Mouse (Mus musculus) liver, embryonic 16.5 days (tissue): ENCODE data around the gene Cln3. TPM values are rescaled to one million over a fixed set of nuclear protein-coding genes. Genes with fewer than 3 reads are reported as not detected.

Experiments
- ATAC-seq: fragments of 200-750 bp; cut with Nextera tagmentation; 2 replicates; pipeline ENCODE4 v1.8.0; 2017; ENCODE audit warnings: low read depth, mild to moderate bottlenecking, moderate number of reproducible peaks, moderate library complexity
- H3K27ac ChIP-seq: fragments of 300-500 bp; sonication (generic); 2 replicates; pipeline ENCODE4 v1.5.1; 2014; ENCODE audit warnings: mild to moderate bottlenecking, low read length
- H3K27me3 ChIP-seq: fragments of 300-500 bp; sonication (generic); 2 replicates; pipeline ENCODE4 v1.6.1; 2014; ENCODE audit warnings: low read depth, low read length, mixed read lengths; ENCODE audit not compliant: control insufficient read depth, insufficient read depth
- H3K36me3 ChIP-seq: fragments of 300-500 bp; sonication (generic); 2 replicates; pipeline ENCODE4 v1.6.1; 2014; ENCODE audit warnings: mild to moderate bottlenecking; ENCODE audit not compliant: control insufficient read depth, insufficient read depth
- H3K4me1 ChIP-seq: fragments of 300-500 bp; sonication (generic); 2 replicates; pipeline ENCODE4 v1.6.1; 2014; ENCODE audit warnings: low read depth, low read length, mixed read lengths; ENCODE audit not compliant: control insufficient read depth
- H3K4me2 ChIP-seq: fragments of 300-500 bp; sonication (generic); 2 replicates; pipeline ENCODE4 v1.6.1; 2014; ENCODE audit warnings: low read depth, low read length, mixed read lengths
- H3K4me3 ChIP-seq: fragments of 300-500 bp; sonication (generic); 2 replicates; pipeline ENCODE4 v1.5.1; 2014; ENCODE audit warnings: low read depth, mild to moderate bottlenecking, low read length
- H3K9ac ChIP-seq: fragments of 300-500 bp; sonication (generic); 2 replicates; pipeline ENCODE4 v1.6.1; 2014; ENCODE audit warnings: low read depth, low read length
- H3K9me3 ChIP-seq: fragments of 300-500 bp; sonication (generic); replicated peaks from 2 replicates; pipeline ENCODE4 v1.6.1; 2016; ENCODE audit warnings: low read length; ENCODE audit not compliant: control insufficient read depth
- WGBS: fragments of 180-500 bp; shearing (Covaris S2); extraction: QIAGEN DNeasy Blood & Tissue Kit; methylation state at CpG from one replicate; pipeline ENCODE4 v1.1.7; 2014; ENCODE audit not compliant: insufficient replicate concordance; 5-methylcytosine and 5-hydroxymethylcytosine counted together
- polyA plus RNA-seq: library from polyadenylated mRNA; unstranded; fragments of >200 nt; fragmentation: Nextera tagmentation; extraction: Ambion mirVana; gene quantifications from 2 replicates; pipeline ENCODE4 v1.2.1, GENCODE M21; 2015

The Cln3 gene
- polyA plus RNA-seq, 1 experiment from 2014 or later: 11.9 TPM

DNA sequence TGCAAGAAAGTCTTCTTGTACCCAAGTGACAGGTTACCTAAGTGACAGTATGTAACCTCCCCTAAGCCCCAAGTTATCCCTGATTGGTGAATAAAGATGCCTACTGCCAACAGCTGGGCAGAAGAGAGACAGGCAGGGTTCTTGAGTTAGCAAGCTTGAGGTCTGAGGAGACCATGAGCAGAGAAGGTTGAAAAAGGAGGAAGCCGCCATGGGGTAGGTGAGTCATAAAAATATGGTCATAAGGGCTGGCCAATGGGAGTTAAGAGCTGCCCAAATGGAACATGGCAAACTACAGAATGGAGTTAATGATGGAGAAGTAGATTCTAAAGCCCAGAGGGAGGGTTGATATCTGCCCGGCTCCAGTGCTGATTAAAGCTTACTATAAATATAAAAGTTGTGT lies 40.0 kb downstream of the Cln3 start:
- no peak for ATAC-seq
- H3K36me3 ChIP-seq: peaks cover 38% of the 10 kb centered on the region
- 71% methylated on average over 2 of the region's 2 CpGs for WGBS

DNA sequence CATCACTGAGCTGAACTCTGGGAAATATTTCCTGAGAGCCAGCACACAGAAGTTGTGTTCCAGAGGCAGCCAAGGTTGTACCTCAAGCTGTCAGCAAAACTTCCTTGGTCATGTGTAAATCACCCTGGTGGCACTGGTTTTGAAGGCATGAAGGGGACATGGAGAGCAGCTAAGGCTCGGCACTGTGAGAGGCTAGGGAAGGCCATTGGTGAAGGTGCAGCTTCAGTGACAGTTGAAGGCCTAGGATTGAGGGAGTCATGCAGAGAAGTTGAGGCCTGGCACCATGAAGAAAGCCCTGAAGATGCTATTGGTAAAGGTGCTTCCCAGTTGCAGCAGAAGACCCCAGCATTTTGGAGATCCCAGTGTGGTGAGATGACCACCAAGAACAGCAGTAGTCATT lies 44.0 kb downstream of the Cln3 start:
- peaks cover 10% of the 10 kb centered on the region for H3K36me3 ChIP-seq
- H3K4me1 ChIP-seq: no peaks in the 10 kb centered on the region; the same call in 1 of the 2 replicates
- no peak overlapping the region for H3K9ac ChIP-seq
- 68% methylated on average over 1 of the region's 1 CpGs for WGBS
- H3K4me3 ChIP-seq: no peak overlapping the region
- no peak for ATAC-seq
- H3K4me2 ChIP-seq: no peak overlapping the region
- H3K27me3 ChIP-seq: peaks cover 5% of the 10 kb centered on the region
- H3K27ac ChIP-seq: no peak overlapping the region
- H3K9me3 ChIP-seq: no peaks in the 10 kb centered on the region

More for the DNA sequence above, 40.0 kb downstream of the Cln3 start:
- Histone ChIP-seq H3K9ac (no peak overlapping the region), H3K9me3 (no peaks in the 10 kb centered on the region), H3K27ac (no peak overlapping the region), H3K4me1 (no peaks in the 10 kb centered on the region), H3K27me3 (no peaks in the 10 kb centered on the region), H3K4me2 (no peak overlapping the region), H3K4me3 (no peak overlapping the region)

DNA sequence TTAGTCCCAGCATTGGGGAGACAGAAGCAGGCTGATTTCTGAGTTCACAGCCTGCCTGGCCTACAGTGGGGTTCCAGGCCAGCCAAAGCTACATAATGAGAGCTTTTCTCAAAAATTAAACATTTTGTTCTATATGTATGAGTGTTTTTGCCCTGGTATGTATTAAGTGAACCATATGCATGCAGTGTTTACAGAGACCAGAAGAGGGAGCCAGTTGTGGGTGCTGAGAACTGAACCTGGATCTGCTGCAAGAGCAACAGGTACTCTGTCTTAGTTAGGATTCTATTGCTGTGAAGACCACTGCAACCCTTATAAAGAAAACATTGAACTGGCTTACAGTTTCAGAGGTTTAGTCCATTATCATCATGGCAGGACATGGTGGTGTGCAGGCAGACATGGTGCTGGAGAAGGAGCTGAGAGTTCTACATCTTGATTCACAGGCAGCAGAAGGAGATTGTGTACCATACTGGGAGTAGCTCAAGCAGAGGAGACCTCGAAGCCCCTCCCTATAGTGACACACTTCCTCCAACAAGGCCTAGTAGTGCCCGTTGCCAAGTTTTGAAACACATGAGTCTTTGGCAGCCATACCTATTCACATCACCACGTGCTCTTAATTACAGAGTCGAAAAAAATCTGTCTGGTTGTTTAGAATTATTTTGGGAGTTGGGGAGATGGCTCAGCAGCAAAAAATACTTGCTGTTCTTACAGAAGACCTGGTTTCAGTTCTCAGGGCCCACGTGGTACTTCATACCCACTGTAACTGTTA lies 47.6 kb downstream of the Cln3 start:
- WGBS: 56% methylated on average over 5 of the region's 5 CpGs
- no peak overlapping the region for H3K9ac ChIP-seq
- no peak overlapping the region for H3K27ac ChIP-seq

DNA sequence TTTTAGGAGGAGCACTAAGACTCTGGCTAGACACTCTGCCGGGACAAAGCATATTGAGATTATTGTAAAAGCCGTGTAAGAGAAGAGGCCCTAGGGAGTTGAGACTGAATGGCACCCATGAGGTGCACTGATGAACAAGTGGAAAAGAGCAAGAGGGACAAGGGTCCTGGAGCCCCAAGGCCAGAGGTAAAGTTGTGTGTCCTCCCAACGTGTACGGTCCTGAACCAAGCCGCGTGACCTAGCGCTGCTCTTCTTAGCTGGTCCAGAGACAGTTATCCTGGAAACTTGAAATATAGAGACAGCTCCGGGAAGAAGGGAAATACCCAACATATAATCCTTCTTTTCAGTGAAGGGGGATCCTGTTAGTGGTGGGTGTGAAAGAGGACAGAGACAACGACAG lies 49.2 kb downstream of the Cln3 start:
- H3K9me3 ChIP-seq: no peaks in the 10 kb centered on the region
- no peak overlapping the region for H3K27ac ChIP-seq
- H3K27me3 ChIP-seq: peaks cover 16% of the 10 kb centered on the region
- no peak for ATAC-seq
- H3K4me3 ChIP-seq: no peak overlapping the region
- WGBS: 60% methylated on average over 9 of the region's 9 CpGs
- H3K9ac ChIP-seq: no peak overlapping the region
- H3K4me2 ChIP-seq: peak overlapping the region; percentile 62; the same call in 1 of the 2 replicates
- no peaks in the 10 kb centered on the region for H3K36me3 ChIP-seq
- no peaks in the 10 kb centered on the region; the same call in 1 of the 2 replicates for H3K4me1 ChIP-seq

More for the DNA sequence above, 47.6 kb downstream of the Cln3 start:
- no peaks in the 10 kb centered on the region for H3K36me3 ChIP-seq
- no peak for ATAC-seq
- H3K4me1 ChIP-seq: no peaks in the 10 kb centered on the region; the same call in 1 of the 2 replicates
- no peak overlapping the region for H3K4me2 ChIP-seq
- H3K27me3 ChIP-seq: peaks cover 16% of the 10 kb centered on the region
- H3K9me3 ChIP-seq: no peaks in the 10 kb centered on the region
- H3K4me3 ChIP-seq: no peak overlapping the region

DNA sequence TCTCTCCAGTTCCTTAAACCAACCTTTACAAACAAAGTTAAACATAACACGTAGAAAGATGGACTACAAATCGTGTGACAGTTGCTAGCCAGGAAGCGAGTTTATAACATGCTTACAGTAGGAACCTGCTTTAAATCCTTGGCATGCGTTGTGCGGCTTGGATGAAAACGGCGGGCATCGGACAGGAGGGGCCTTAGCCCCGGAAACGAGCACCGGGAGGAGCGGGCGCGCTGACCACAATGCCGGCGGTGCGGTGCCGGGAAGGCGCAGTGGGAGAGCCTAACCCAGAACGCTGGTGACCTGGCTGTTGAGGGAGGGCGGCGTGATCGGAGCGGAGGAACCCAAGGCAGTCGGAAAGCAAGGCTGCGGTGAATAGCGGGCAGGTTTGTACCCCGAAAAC lies 49.9 kb downstream of the Cln3 start:
- H3K36me3 ChIP-seq: no peaks in the 10 kb centered on the region
- 2% methylated on average over 28 of the region's 28 CpGs for WGBS
- no peaks in the 10 kb centered on the region for H3K9me3 ChIP-seq
- ATAC-seq: 0 out of 2 replicates have a peak, but pooled peaks have one; percentile 30
- peak overlapping the region; percentile 37 for H3K9ac ChIP-seq
- peaks cover 16% of the 10 kb centered on the region for H3K27me3 ChIP-seq
- H3K4me3 ChIP-seq: peak overlapping the region; percentile 49
- H3K4me2 ChIP-seq: peak overlapping the region; percentile 62
- no peaks in the 10 kb centered on the region; the same call in 1 of the 2 replicates for H3K4me1 ChIP-seq
- H3K27ac ChIP-seq: no peak overlapping the region

DNA sequence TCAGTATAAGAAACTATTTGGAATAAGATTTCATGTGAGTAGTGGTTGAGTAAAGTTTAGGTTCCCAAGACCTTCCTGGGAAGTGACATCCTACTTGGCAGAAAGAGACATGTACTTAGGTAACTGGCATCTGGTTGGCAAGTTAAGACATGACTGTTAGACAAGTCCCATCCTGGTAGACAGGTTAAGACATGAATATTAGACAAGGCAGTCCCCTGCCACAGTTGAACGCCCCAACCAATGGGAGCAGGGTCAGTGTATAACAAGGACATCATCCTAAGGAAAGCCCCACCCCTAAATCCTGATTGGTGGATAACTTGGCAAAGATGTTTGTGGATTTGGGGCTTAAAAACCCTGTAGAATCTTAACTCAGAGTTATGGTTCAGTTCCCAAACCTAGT lies 52.2 kb downstream of the Cln3 start:
- no peaks in the 10 kb centered on the region for H3K36me3 ChIP-seq
- no peak overlapping the region for H3K4me2 ChIP-seq
- WGBS: 72% methylated on average over 1 of the region's 1 CpGs
- H3K9ac ChIP-seq: no peak overlapping the region
- peaks cover 16% of the 10 kb centered on the region for H3K27me3 ChIP-seq
- no peaks in the 10 kb centered on the region for H3K4me1 ChIP-seq
- H3K27ac ChIP-seq: no peak overlapping the region
- no peaks in the 10 kb centered on the region for H3K9me3 ChIP-seq
- H3K4me3 ChIP-seq: no peak overlapping the region
- no peak for ATAC-seq

DNA sequence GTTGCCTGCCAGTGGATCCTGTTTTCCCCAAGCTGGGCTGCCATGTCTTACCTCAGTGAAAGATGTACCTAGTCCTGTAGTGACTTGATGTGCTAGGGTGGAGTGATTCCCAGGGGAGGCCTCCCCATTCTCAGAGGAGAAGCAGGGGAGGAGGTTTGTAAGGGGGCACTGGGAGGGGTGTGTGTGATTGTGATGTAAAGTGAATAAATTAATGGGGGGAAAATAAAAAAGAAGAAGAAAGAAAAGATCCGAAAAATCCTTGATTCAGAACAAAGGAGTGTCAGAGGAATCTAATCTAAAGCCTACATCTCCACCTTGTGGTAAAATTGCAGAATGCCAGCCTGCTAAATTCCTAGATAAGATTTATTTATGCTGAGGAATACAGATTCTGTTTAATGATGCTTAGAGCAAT lies 57.4 kb downstream of the Cln3 start:
- Histone ChIP-seq H3K4me2 (no peak overlapping the region), H3K27me3 (no peaks in the 10 kb centered on the region), H3K4me1 (no peaks in the 10 kb centered on the region), H3K4me3 (no peak overlapping the region), H3K9me3 (no peaks in the 10 kb centered on the region), H3K9ac (no peak overlapping the region), H3K27ac (no peak overlapping the region), H3K36me3 (no peaks in the 10 kb centered on the region)
- WGBS: 11% methylated on average over 1 of the region's 1 CpGs
- no peak for ATAC-seq

DNA sequence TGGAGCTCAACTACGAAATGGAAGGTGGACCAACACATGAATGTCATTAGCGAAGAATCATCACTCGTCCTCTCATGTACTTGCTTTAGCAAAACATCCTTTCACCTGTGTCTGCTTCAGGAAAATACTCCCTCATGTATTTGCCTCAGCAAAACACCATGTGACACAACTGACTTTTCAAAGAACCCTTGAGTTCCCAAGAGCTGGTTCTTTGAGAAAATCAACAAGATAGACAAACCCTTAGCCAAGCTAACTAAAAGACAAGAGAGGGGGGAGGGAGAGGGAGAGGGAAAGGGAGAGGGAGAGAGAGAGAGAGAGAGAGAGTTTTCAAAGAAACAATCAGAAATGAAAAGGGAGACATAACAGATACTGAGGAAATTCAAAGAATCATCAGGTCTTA lies 62.3 kb downstream of the Cln3 start:
- no peak for ATAC-seq
- 61% methylated on average over 3 of the region's 3 CpGs for WGBS
- H3K4me2 ChIP-seq: no peak overlapping the region

More for the DNA sequence above, 62.3 kb downstream of the Cln3 start:
- H3K27ac ChIP-seq: no peak overlapping the region
- no peaks in the 10 kb centered on the region for H3K4me1 ChIP-seq
- H3K9me3 ChIP-seq: no peaks in the 10 kb centered on the region
- H3K36me3 ChIP-seq: no peaks in the 10 kb centered on the region
- no peak overlapping the region for H3K4me3 ChIP-seq
- H3K27me3 ChIP-seq: no peaks in the 10 kb centered on the region
- no peak overlapping the region for H3K9ac ChIP-seq
